Mouse (Mus musculus): ENCODE results near the gene 3110018I06Rik.

3110018I06Rik gene

DNA sequence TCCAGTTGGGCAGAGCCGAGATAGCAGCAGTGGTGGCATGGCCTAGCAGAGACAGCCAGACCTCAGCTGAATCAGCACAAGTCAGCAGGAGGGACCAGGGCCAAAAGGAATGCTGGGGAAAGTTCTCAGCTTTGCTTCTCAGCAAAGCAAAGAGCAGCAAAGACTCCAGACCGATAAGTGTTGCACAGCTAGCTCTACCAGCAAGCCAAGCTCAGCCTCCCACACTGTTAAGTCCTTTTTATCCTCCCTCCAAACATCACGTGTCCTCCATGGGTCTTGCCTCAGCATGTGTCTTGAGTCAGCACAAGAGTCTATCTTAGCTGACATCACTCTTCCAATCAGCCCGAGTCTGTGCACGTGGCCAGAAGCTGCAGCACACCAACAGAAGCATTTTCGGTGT, at the start of gene 3110018I06Rik:
3110018I06Rik (plus strand) TSS at position 262 of the 400 bp plus-strand sequence.
- ATAC-seq (ENCODE audit: low TSS enrichment), result no peak

GRCm38 (mm10) chr12:107444681-107445080, 43.8 kb upstream of the 3110018I06Rik start:
- no peak for ATAC-seq (ENCODE audit: low TSS enrichment)

GRCm38 (mm10) chr12:107457835-107458234, 30.6 kb upstream of the 3110018I06Rik start:
- no peak for ATAC-seq (ENCODE audit: low TSS enrichment)

- no peak for ATAC-seq (ENCODE audit: low TSS enrichment)
These were observed 23.7 kb upstream of the 3110018I06Rik start for GRCm38 (mm10) chr12:107464731-107465130.

GRCm38 (mm10) chr12:107476441-107477291, 11.8 kb upstream of the 3110018I06Rik start:
- ATAC-seq (ENCODE audit: low TSS enrichment), result peak; percentile 92

- no peak for ATAC-seq (ENCODE audit: low TSS enrichment)
These were observed 9.1 kb upstream of the 3110018I06Rik start for GRCm38 (mm10) chr12:107479350-107479749.

- ATAC-seq (ENCODE audit: low TSS enrichment), result no peak
These were observed 5.4 kb upstream of the 3110018I06Rik start for GRCm38 (mm10) chr12:107483031-107483430.

GRCm38 (mm10) chr12:107491344-107491743, 2.9 kb downstream of the 3110018I06Rik start:
- no peak for ATAC-seq (ENCODE audit: low TSS enrichment)

- ATAC-seq (ENCODE audit: low TSS enrichment), result no peak
These were observed 8.5 kb downstream of the 3110018I06Rik start for GRCm38 (mm10) chr12:107496924-107497323.

- no peak for ATAC-seq (ENCODE audit: low TSS enrichment)
These were observed 21.3 kb downstream of the 3110018I06Rik start for GRCm38 (mm10) chr12:107509661-107510237.

GRCm38 (mm10) chr12:107511112-107511511, 22.7 kb downstream of the 3110018I06Rik start:
- no peak for ATAC-seq (ENCODE audit: low TSS enrichment)

- 0 out of 2 replicates have a peak, but pooled peaks have one; percentile 41 for ATAC-seq (ENCODE audit: low TSS enrichment)
These were observed 28.1 kb downstream of the 3110018I06Rik start for GRCm38 (mm10) chr12:107516265-107517217.

DNA sequence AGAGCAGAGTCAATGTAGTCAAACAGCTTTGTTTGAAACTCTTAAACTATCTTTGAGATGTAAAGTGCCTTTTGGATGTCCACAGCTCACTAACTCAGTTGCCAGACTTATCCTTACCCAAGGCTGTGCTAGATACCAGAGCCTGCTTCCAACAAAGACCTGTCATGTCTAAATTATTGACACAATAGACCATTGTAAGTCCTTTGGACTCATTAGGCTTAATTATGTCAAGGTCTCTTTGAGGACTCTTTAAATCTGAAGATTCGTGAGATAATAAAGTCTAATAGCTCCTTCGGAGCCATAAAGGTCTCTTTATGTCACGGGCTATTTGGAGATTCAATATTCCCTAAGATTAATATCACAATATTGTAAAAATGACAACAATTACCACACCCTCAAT, 32.5 kb downstream of the 3110018I06Rik start:
- ATAC-seq (ENCODE audit: low TSS enrichment), result no peak

DNA sequence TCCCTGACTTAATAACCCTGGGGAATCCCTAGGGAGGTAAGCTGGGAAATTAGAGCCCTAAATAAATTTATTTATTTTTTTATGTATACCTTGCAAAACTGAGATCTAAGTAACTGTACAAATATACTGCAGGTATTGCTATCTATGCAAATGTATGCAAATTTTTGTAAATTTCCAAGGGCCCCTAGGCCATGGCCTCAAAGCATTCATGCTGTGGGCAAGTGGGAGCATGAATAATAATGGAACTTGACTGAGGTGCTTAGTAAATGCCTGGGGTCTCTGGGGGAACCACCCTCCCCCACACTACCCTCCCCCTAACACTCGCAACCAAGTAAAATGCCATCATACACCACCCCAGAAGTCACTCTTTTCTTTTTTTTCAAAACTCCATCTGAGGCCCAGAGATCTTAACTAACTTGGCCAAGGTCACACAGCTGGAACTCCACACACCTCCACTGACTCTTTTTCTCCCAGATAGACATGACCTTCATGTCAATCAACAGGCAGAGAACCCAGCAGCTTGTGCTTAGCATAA, 40.0 kb downstream of the 3110018I06Rik start:
- no peak for ATAC-seq (ENCODE audit: low TSS enrichment)

DNA sequence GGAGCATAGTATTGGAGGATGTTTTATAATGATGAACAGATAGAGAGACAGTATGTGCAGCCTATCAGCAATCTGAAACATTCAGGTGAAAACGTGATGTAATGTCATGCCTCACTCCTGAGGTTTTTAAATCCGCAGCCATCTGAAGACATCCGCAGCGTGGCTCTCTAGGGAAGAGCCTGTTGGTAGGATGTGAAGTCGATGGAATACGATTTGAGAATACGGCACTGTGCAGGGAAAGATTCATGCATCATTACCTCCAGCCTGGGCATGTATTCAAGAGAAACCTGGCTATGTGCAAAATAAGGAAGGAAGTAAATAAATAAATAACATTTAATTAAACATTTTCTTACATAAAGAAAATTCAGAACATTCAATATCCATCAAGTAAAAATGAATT, 44.4 kb downstream of the 3110018I06Rik start:
- ATAC-seq (ENCODE audit: low TSS enrichment), result no peak
